Mouse (Mus musculus) gastrocnemius, postnatal 10 days (tissue): ENCODE data around the gene Agpat4. TPM values are rescaled to one million over a fixed set of nuclear protein-coding genes. Genes with fewer than 3 reads are reported as not detected.

ENCODE experiments used
- DNase-seq: peaks from one replicate; pipeline ENCODE4 v3.0.0; 2021; ENCODE audit warnings: mixed read lengths
- total RNA-seq, 2 experiments: library from RNA; stranded (reverse); gene quantifications; 2 replicates each; pipeline ENCODE4 v1.2.3; 2021

The Agpat4 gene
- total RNA-seq, 2 experiments from 2014 or later, result 5.7 to 7.7 TPM

DNA sequence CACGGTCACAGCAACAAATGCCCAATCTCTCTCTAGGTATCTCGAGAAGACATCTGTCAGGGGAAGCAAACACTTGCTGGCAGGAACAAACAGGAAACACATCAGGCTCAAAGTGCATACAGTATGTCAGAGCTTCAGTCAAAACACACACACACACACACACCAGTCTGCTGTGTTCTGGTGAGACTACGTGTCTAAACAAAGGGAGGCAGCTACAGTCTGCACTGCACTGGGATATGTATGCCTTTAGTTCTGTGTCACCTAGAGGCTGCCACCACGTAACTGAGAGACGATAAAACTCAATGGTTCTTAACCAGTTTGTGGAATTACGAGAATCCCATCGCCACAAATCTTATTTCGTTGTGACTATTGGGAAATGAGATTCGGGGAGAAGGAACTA lies 111.3 kb downstream of the Agpat4 start:
- no peak for DNase-seq

DNA sequence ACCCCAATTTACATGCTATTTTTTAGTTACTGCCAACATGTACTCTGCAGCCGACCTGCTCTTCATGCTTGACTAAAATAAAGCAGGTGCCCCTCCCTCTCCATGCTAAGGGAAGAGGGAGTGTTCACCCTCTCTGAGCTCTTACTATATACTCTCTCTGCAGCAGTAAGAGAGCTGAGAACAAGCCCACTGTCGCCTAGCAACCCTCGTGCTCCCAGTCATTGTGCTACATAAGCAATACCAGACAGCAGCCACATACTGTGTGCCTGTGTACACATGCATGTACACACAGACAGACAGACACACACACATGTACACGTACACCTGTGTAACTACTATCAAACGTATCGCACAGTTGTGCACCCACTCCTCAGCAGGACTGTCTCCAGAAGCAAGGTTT lies 111.7 kb downstream of the Agpat4 start:
- DNase-seq, result no peak

DNA sequence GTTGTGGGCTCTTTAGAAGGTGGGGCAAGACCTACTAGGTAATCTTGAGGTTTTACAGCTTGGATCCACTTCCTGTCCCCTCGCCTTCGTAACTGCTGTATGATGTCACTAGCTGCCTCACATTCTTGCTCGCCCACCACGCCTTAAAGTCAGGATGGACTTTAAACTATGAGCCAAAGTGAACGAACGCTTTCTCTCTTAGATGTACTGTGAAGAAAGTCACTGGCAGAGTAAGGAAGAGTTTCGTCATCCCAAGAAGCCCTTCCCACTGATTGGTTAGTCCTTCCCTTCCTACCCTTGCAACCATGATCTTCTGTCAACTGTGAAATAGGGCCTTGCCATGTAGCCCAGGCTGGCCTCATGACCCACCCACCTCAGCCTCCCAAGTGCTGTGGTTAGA lies 112.6 kb downstream of the Agpat4 start:
- DNase-seq, result no peak

DNA sequence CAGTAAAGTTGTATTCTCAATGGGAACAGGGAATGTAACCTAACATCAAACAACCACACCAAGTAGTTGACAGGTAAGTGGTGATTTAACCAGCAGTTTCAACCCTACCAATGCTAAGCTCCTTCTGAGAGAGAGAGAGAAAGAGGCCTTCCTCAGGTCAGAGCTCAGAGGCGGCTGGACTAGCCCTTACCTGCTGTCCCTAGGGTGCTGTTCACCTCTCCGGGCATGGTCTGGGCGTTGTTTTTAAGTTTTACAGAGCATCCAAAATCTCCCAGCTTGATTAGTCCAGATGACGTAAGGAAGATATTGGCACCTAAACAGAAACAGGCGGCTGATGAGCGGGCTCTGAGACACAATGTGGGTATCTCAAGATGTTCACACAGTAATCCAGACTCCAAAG lies 114.2 kb downstream of the Agpat4 start:
- no peak for DNase-seq

DNA sequence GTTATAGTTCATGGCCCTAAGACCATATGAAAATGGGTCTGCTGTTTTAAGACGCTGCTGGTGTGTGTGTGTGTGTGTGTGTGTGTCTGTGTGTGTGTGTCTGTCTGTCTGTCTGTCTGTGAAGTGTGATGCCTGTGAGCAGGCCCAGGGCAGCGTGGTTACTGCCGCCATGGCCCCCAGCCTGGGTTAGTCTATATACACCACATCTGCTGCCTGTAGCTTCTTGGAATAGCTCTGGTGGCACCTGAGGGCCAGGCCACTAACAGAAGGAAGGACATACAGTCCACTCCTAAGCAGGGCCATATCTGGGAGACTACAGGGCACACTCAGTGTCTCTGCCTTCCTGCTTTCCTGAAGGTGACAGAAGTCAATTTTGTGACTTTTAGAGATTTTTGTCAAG lies 122.2 kb downstream of the Agpat4 start:
- no peak for DNase-seq

DNA sequence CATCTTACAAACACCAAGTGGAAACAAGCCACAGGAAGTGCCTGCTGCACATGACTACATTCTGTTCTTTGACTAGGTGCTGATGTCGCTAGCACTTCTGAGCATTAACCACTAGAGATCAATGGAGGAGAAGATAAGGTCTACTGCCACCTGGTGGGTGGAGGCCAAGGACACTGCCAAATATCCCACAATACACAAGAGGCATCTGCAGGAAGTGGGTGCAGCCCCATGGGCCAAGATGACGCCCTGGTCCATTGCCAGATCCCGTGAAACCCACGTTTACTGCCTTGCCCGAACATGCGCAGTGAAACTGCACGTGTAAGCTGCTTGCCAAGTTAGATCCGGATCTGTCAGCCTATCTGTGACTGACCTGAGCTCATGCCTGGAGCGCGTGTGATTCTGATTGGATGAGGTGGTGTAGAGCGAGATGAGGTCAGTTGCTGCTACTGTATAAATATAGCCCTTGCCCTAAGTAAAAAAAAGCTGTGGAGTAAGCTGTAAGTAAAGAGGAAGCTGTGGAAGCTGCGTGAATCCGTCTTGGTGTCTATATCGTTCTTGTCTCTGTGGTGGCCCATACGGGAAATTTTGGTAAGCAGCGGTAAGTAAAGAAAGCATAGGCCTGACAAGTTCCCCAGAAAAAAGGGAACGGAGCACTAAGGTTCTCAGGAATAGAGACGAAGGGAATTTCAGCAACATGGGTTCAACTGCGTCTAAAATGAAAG lies 131.4 kb downstream of the Agpat4 start:
- no peak for DNase-seq

DNA sequence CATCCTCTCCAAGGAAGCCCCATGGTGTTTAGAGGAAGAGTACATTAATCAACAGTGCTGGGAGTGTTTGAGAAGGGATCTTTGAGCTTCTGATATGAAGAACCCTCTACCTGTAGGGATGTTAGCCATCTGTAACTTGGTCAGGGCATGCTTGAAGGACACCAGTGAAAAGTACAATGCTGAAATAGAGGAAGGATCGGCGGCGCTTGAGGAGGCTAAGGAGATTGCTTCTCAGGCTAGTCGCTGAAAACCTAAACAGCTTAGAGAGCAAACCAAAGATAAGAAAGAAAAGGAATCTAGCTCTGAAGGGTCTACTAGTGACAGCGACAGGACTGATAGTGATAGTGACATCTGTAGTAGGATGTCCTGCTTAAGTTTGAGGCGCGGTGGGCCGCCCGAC lies 132.1 kb downstream of the Agpat4 start:
- no peak for DNase-seq

DNA sequence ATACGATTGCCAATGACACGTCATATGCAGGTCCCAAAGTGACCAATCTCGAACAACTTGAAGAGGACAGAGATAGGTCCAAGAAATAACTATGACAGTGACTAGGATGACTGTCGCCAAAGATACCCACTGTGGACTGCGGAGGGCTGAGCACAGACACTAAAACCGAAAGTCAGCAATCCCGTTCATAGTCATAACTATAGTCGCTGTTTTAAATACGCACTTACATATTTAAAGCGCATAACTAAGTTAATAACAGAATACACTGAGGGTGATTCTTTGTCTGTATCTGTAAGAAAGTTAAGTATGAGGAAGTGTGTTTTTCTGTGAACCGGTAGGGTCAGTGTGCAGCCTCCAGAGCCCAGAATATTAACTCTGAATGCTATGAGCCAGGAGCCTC lies 137.6 kb downstream of the Agpat4 start:
- no peak for DNase-seq

DNA sequence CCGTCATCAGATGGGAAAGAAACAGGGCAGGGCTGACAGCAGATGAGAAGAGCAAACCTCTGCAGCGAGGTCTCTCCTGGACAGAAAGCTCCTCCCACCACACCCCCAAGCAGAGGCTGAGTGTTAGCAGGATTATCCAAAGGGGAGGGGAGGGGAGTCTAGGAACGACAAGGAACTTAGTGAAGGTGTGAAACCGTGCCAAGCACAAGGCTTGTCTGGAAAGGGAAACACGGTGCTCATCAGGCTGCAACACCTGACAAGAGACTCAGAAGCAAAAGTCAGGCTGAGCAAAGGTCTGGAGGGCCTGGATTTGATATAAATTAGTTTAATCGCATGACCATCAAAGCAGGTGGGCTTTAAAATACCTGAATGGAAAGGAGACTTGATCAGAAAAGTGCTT lies 140.0 kb downstream of the Agpat4 start:
- DNase-seq, result no peak

DNA sequence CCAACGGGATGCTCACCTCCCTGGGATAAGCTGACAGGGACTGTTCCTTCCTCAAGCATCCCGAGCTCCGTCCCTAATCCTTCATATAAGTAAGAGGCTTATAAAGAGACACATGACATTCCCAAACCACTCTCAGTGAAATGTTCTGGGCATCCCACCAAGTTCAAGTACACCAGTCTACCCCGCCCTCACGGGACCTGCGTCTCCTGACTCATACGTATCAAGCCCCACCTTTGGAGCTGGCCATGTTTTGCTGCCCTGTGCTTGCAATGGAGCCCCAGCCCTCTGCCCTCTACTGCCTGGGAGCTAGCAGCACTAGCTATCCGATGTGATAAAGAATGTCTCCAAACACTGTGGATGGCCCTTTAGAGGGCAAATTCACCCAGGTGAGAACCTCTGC lies 141.5 kb downstream of the Agpat4 start:
- no peak for DNase-seq

DNA sequence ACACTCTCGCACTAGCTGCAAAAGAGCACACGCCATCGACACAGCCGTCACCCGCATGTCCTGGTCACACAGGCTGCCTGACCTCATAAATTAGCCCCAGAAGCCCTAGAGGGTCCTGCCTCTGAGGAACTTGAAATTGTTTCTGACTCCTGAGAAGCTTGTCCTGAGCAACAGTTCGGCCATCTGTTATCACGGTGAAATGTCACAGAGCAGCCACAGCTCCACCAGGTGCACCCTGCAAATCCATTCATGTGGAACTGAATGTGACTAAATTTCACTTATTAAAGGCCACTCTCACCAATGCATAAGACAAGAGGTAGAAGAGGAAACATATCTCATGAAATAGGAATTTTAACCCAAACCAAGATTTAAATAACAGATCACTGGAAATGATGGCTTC lies 142.9 kb downstream of the Agpat4 start:
- no peak for DNase-seq

DNA sequence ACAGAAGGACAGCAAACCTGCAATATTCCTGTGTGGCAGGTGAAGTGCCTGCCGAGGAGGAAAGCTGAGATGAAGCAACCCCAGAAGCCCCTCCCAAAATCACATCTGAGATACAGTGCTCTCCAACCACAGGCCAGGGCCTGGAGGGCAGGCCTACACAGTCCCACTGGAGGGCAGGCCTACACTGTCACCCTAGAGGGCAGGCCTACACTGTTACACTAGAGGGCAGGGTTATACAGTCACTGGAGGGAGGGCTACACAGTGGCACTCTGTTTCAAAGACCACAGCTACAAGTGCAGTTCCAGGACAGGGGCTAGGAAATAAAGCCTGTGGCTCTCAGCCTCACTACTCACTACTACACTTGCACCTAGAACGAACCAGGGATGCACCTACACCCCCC lies 143.4 kb downstream of the Agpat4 start:
- DNase-seq, result no peak

DNA sequence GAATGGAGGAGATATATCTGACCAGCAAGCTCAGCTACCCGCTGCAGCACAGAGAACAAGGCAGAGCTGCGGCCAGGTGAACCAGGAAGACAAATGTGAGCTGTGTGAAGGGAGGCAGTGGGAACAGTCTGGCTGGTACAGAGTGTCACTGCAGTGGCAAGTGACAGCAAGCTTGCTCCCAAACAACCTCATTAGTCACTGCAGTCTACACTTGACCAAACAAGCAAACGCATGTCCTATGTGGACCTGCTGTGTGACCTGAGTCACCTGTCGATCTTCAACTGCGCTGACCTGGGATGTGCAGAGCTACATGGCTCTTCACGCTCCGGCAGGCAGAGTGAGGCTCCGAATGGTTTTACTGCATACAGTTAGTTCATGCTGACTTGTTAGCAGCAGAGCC lies 144.3 kb downstream of the Agpat4 start:
- no peak for DNase-seq

DNA sequence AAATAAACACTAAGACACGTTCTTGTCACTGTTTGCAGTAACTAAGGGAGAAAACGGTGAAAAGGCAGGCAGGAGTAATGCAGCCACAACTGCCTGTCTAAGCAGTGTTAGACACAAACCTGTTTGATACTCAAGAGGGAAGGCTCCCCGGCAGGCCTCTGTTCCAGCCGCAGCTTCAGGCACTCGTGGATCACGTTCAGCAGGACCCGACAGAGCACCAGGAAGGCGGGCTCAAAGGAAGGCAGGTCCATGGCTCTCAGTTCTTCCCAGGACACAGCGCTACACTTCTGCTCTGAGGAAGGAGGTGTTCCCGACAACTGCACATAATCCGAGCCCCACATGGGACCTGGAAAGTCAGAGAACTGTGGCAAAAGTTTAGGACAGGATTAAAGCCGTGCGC lies 145.3 kb downstream of the Agpat4 start:
- DNase-seq, result no peak

DNA sequence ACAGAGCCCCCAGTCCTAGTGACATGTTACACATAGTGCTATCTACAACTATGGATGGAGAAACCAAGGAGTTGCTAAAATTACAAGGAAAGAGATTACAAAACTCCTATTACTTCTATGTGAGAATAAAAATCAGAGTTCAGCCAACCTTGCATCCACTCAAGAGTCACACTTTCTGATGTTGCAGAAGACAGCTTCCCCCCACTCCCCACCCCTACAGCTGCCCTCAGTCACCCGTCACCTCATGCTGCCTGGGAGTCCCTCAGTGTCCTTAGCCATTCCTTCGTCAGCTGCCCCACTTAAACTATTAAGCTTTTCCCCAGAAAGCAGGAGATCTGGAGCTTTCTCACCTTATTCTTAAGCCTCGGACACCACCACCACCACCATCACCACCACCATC lies 145.8 kb downstream of the Agpat4 start:
- DNase-seq, result no peak

DNA sequence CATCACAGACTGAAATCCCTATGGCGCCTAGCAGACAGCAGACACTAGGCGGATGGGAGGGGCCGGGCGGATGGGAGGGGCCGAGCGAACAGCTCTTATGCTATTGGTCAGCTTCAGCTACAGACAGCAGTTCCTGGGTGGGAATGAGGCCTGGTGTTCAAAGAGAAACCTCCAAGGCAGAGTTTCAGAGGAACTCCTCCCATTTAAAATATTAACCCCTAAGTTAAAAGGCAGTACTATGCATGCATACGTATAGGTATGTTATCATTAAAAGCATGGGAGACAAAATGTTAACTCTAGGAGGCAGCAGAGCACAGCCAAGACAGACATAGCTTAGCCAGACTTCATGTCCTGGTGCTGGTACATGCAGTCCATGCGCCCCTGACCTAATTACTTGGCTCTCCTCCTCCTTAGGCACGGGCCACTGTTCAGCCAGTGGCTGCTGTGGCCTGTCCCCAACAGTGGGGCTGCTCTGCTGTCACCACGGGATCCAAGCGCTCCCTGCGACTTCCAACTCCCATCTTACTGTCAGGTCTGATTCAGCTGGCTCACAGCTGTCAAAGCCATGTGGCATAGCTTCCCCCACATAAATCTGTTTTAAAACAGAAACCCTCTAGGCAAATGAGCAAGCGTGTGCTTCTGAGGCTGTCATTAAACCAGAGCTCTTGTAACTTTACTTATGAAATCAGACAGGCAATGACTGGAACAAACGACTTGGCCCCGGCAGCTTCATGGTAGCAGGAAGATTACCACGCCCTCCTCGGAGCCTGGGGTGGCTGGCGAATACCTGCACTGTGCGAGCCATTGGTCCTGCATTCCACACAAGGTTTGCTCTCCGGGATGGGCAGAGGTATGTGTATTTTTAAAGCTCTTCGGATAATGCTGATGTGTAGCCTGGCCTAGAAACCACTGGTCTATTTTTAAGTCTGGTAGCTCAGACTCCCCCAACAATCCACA lies 147.7 kb downstream of the Agpat4 start:
- peak; percentile 50 for DNase-seq

DNA sequence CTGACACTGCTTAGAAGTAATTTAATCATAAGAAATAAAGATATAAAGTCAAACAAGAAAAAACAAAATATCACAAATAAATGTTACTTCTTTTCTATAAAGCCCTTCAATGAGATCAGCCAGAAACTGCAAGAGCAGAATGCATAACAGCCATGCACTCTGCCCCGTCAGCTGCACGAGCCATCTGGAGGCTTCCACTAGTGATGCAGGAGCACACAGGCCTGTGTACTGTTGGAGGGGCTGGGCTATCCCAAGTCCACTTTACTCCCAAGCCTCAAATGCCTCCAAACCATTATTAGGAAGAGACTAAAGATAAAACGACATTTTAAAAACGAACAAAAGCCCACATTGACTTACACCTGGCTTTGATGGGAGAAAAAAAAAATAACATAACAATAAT lies 149.6 kb downstream of the Agpat4 start:
- DNase-seq, result no peak

DNA sequence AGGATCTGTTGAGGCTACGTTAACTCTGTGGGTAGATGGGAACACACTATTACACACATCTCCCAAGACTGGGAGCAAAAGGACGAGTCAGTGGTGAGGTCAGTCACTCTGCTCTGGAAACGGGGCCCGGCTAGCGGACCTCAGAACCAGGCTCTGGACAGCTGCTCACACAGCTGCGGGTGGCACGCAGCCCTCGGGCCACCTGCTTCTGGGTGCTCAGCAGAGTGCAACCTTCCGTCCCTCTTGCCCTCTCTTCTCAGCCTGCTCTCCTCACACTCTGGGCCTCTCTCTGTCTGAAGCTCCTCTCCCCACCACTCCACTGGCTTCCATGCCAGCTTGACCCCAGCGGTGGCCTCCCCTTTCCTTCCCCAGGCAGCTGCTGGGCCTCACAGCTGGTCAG lies 150.0 kb downstream of the Agpat4 start:
- peak; percentile 48 for DNase-seq

Other genes starting within 250 kb of the Agpat4 start
- gene Map3k4, start 200.1 kb downstream of the Agpat4 start, total RNA-seq, result 10 to 100 TPM; 21.8 to 26.6 TPM